Mouse (Mus musculus) cerebellum, adult 2 months (tissue): ENCODE results near the gene Crocc2. TPM values are rescaled to one million over a fixed set of nuclear protein-coding genes. Genes with fewer than 3 reads are reported as not detected.

Experiments
- DNase-seq, 2 experiments: peaks; one replicate each; pipeline ENCODE4 v3.0.0; 2021
- H3K27ac ChIP-seq: fragments of 200-500 bp; 2 replicates; pipeline ENCODE4 v1.5.1; 2012; ENCODE audit warnings: low read length, control low read depth, inconsistent platforms; ENCODE audit not compliant: insufficient read depth
- H3K27me3 ChIP-seq: fragments of 200-500 bp; 2 replicates; pipeline ENCODE4 v1.6.1; 2012; ENCODE audit warnings: inconsistent platforms, mild to moderate bottlenecking, low read length, moderate library complexity; ENCODE audit not compliant: control insufficient read depth, insufficient read depth
- H3K4me1 ChIP-seq: fragments of 200-500 bp; 2 replicates; pipeline ENCODE4 v1.6.1; 2011; ENCODE audit warnings: low read length; ENCODE audit not compliant: control insufficient read depth, insufficient read depth
- H3K4me3 ChIP-seq: fragments of 200-500 bp; replicated peaks from 2 replicates; pipeline ENCODE3; 2011; ENCODE audit warnings: mild to moderate bottlenecking, low read depth, low read length, control low read depth; ENCODE audit not compliant: insufficient read depth
- CTCF ChIP-seq: fragments of 200-500 bp; IDR thresholded peaks from 2 replicates; pipeline ENCODE4 v1.5.1; 2011; ENCODE audit warnings: low read depth, mild to moderate bottlenecking, control low read depth, low read length, moderate library complexity, borderline replicate concordance; ENCODE audit not compliant: insufficient read depth
- POLR2A ChIP-seq: fragments of 200-500 bp; IDR thresholded peaks from 2 replicates; pipeline ENCODE4 v1.6.1; 2011; ENCODE audit warnings: low read length, control low read depth, borderline replicate concordance; ENCODE audit not compliant: insufficient read depth
- WGBS: fragments of 180-500 bp; shearing (Covaris S2); methylation state at CpG from one replicate; pipeline ENCODE4 v1.1.7; 2018; 5-methylcytosine and 5-hydroxymethylcytosine counted together
- polyA plus RNA-seq: library from polyadenylated mRNA; depleted of rRNA; stranded (reverse); fragments of >200 nt; gene quantifications from 2 replicates; pipeline ENCODE4 v1.2.3, GENCODE M21; 2012

Crocc2 gene
- polyA plus RNA-seq, 1 experiment = 0.28 TPM

GRCm38 (mm10) chr1:93162588-93162987 is 5.9 kb upstream of the Crocc2 start:
- no peak for DNase-seq
- Histone ChIP-seq H3K27ac (no peak overlapping the region), H3K4me3 (no peak overlapping the region), H3K4me1 (peaks cover 8% of the 10 kb centered on the region), H3K27me3 (no peaks in the 10 kb centered on the region)
- WGBS = 69% methylated on average over 7 of the region's 7 CpGs
- no peak for TF ChIP-seq POLR2A
- TF ChIP-seq CTCF = no peak

DNA sequence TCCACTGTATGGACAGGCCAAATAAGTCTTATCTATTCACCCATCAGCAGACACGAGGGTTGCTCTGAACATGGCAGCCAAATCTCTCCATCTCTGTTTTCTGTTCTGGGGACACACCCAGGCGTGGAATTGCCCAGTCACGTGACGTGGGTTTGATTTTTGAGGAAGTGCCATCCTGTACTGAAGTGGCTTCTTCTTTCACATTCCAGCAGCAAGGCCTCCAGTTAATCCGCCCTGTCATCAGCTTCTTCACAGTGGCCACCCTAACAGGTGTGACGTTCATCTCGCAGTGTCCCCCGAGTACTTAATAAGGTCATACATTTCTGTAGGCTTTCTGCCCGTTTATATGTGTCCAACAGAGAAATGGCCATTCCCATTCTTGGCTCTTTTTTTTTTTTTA is 3.1 kb upstream of the Crocc2 start:
- no peak overlapping the region for H3K27ac ChIP-seq
- H3K4me1 ChIP-seq = no peaks in the 10 kb centered on the region
- no peak for DNase-seq
- no peak overlapping the region for H3K4me3 ChIP-seq
- no peaks in the 10 kb centered on the region for H3K27me3 ChIP-seq
- 80% methylated on average over 9 of the region's 9 CpGs for WGBS
- TF ChIP-seq POLR2A (no peak), CTCF (no peak)

DNA sequence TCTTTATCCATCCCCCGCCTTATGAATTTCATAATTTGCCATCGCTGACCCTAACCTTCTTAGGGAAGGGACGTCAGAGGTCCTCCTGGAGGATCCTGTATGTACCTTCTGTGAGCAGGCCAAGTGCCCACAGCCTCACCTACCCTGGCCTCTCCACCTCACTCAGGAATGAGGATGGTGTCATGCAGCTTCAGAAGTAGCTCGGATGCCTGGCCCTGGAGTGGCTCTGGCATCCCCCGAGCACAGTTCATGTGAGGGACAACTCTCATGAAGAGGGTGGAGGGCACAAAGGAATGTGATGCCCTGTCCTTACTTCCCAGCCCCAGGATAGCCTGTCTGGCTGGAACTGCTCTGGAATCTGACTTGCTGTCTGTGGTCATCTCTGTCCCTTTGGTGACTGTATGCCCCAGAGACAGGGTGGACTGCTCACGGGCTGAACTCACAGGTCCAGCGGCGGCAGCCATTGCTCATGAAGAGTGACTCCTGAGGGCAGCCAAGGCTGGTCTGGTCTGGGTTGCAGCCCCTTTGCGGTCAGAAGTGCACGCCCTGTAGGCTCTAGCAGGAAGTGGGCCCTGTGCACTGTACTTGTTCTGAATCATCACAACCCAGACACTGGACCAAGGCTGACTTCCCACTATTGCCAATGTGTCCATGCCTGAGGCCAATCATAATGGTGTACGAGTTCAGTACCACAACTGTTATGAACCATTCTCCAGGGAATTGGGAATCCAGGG is 2.0 kb upstream of the Crocc2 start:
- no peak for DNase-seq
- WGBS = 87% methylated on average over 11 of the region's 11 CpGs
- Histone ChIP-seq H3K27me3 (no peaks in the 10 kb centered on the region), H3K4me1 (no peaks in the 10 kb centered on the region), H3K4me3 (no peak overlapping the region), H3K27ac (no peak overlapping the region)
- TF ChIP-seq CTCF (no peak), POLR2A (no peak)

DNA sequence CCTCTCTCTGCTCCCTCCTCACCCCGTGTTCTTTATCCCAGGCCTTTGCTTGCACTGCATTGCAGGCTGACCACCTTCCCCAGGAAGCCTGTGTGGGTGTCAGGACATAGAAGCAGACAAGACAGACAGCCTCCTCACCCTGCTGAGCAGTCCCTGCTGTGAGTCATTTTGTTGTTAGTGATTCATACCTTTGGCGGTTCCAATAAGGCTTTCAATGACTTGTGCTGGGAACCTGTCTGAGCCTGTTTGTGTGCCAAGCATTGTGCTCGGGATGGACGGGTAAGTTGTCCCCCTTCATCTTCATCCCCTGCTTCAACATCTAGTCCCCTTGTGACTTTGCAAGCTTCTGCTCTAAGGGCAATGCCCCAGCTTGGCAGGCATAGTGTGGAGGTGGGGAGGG is 5.1 kb downstream of the Crocc2 start:
- Histone ChIP-seq H3K27me3 (no peaks in the 10 kb centered on the region), H3K4me3 (no peak overlapping the region), H3K4me1 (no peaks in the 10 kb centered on the region; the same call in 1 of the 2 replicates), H3K27ac (no peak overlapping the region)
- no peak for DNase-seq
- no peak for TF ChIP-seq POLR2A
- WGBS = 67% methylated on average over 4 of the region's 4 CpGs

GRCm38 (mm10) chr1:93174399-93174798 is 5.9 kb downstream of the Crocc2 start:
- peak; percentile 62 to 81 for DNase-seq
- Histone ChIP-seq H3K27ac (no peak overlapping the region), H3K4me1 (no peaks in the 10 kb centered on the region; the same call in 1 of the 2 replicates), H3K27me3 (no peaks in the 10 kb centered on the region), H3K4me3 (no peak overlapping the region)
- WGBS = 2% methylated on average over 4 of the region's 4 CpGs
- peak; percentile 96 for TF ChIP-seq CTCF
- no peak for TF ChIP-seq POLR2A

GRCm38 (mm10) chr1:93175849-93176248 is 7.3 kb downstream of the Crocc2 start:
- H3K4me1 ChIP-seq = no peaks in the 10 kb centered on the region; the same call in 1 of the 2 replicates
- no peaks in the 10 kb centered on the region for H3K27me3 ChIP-seq
- H3K27ac ChIP-seq = no peak overlapping the region
- WGBS = 46% methylated on average over 6 of the region's 6 CpGs
- no peak for TF ChIP-seq CTCF
- no peak overlapping the region for H3K4me3 ChIP-seq
- no peak for DNase-seq

- WGBS = 9% methylated on average over 39 of the region's 44 CpGs
- no peak overlapping the region for H3K4me3 ChIP-seq
- peak; percentile 24 to 26 for DNase-seq
- H3K4me1 ChIP-seq = no peaks in the 10 kb centered on the region; the same call in 1 of the 2 replicates
- H3K27me3 ChIP-seq = no peaks in the 10 kb centered on the region
- H3K27ac ChIP-seq = no peak overlapping the region
- no peak for TF ChIP-seq POLR2A
- TF ChIP-seq CTCF = no peak
Observed at GRCm38 (mm10) chr1:93176525-93177332, 8.2 kb downstream of the Crocc2 start.

- no peak for DNase-seq
- TF ChIP-seq CTCF = no peak
- no peak for TF ChIP-seq POLR2A
- no peak overlapping the region for H3K4me3 ChIP-seq
Observed at GRCm38 (mm10) chr1:93182281-93182680, 13.8 kb downstream of the Crocc2 start.

More at GRCm38 (mm10) chr1:93182281-93182680, 13.8 kb downstream of the Crocc2 start:
- WGBS = 95% methylated on average over 7 of the region's 7 CpGs
- H3K27ac ChIP-seq = no peak overlapping the region
- peaks cover 5% of the 10 kb centered on the region for H3K4me1 ChIP-seq
- H3K27me3 ChIP-seq = no peaks in the 10 kb centered on the region
